Mouse (Mus musculus) lung, adult 2 months (tissue): Measurements from ENCODE around the gene Gbx1.

Experiments used
- CTCF ChIP-seq: fragments of 200-500 bp; IDR thresholded peaks from 2 replicates; pipeline ENCODE4 v1.5.1; 2011; ENCODE audit warnings: mild to moderate bottlenecking, low read length, control low read depth; ENCODE audit not compliant: insufficient read depth
- POLR2A ChIP-seq: fragments of 200-500 bp; IDR thresholded peaks from 2 replicates; pipeline ENCODE4 v1.6.1; 2011; ENCODE audit warnings: low read depth, mild to moderate bottlenecking, control low read depth, low read length, borderline replicate concordance; ENCODE audit errors: extremely low read depth

- no peak for TF ChIP-seq CTCF
- no peak for TF ChIP-seq POLR2A
Observed at GRCm38 (mm10) chr5:24527780-24528179, 778 bp upstream of the Gbx1 start.
